ENCODE assay signal across 12 mouse cellular contexts in the genomic region with DNA sequence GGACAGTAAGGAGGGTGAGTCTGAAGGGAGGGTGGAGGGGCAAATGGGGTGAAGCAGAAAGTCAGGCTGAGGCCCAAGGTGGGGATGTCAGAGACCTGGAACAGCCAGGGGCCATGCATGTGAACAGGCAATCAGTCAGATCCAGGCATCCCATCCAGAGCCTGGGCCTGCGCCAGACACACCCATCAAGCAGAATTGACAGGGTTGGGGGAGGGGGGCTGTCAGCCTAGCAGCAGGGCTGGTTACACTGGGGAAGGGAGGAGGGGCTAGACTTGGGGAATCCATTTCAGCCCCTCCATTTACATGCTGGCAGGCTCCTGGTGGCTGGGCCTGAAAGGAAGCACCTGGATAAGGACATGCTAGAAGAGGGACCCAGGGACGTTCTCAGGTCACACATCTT. TPM values are rescaled to one million over a fixed set of nuclear protein-coding genes. Genes with fewer than 3 reads are reported as not detected.
DNase-seq lines count a peak whose midpoint lies in the region; ATAC-seq and TF ChIP-seq lines count a peak whose summit lies in the region.
"Had no signal": no experiment of that assay in that cellular context is flagged by ENCODE, and none has a peak within 500 bp of the region (broad histone marks: within the 10 kb centered on the region; RNA-seq: fewer than 3 reads in every experiment).

No protein-coding gene starts in this region.

- ATAC-seq in lung, embryonic 14.5 days (ENCODE audit: insufficient read depth), result peak; percentile 36; the same call in 1 of the 2 replicates
- peak; percentile 65 for ATAC-seq in hindbrain, embryonic 11.5 days (ENCODE audit: low FRiP score)

- 26% methylated on average over 2 of the region's 2 CpGs for WGBS in lung, embryonic 14.5 days
- WGBS in hindbrain, embryonic 11.5 days, result 19% methylated on average over 2 of the region's 2 CpGs

- peak; percentile 39 for TF ChIP-seq POLR2A in myocyte (IDR thresholded peaks at IDR 0.05; ENCODE audit: insufficient read length, low read depth)

- no peaks in the 10 kb centered on the region for H3K9me3 ChIP-seq in lung, embryonic 14.5 days (ENCODE audit: low read depth, low read length)
- H3K9me3 ChIP-seq in hindbrain, embryonic 11.5 days (ENCODE audit: control insufficient read depth, low read length), result no peaks in the 10 kb centered on the region

- H3K27me3 ChIP-seq in lung, embryonic 14.5 days (ENCODE audit: insufficient read depth, low read length), result no peaks in the 10 kb centered on the region
- H3K27me3 ChIP-seq in hindbrain, embryonic 11.5 days (ENCODE audit: control insufficient read depth, insufficient read depth, low read length), result no peaks in the 10 kb centered on the region
- no peaks in the 10 kb centered on the region for H3K27me3 ChIP-seq in myocyte (ENCODE audit: control insufficient read depth, insufficient read depth, insufficient read length)

- no peak overlapping the region for H3K4me2 ChIP-seq in lung, embryonic 14.5 days
- no peak overlapping the region for H3K4me2 ChIP-seq in hindbrain, embryonic 11.5 days (replicated peaks; ENCODE audit: low read depth, low read length)
- H3K4me2 ChIP-seq in myocyte (ENCODE audit: low read depth), result no peak overlapping the region

- no peaks in the 10 kb centered on the region for H3K36me3 ChIP-seq in lung, embryonic 14.5 days (ENCODE audit: insufficient read depth)
- H3K36me3 ChIP-seq in hindbrain, embryonic 11.5 days (ENCODE audit: control insufficient read depth, insufficient read depth, low read length), result no peaks in the 10 kb centered on the region
- H3K36me3 ChIP-seq in myocyte (ENCODE audit: control insufficient read depth, insufficient read depth), result peaks cover 13% of the 10 kb centered on the region

- H3ac ChIP-seq in myocyte (ENCODE audit: control insufficient read depth, insufficient read length), result no peak overlapping the region

- H3K79me2 ChIP-seq in myocyte (ENCODE audit: control insufficient read depth, insufficient read depth), result peaks cover 5% of the 10 kb centered on the region

- peaks cover 29% of the 10 kb centered on the region for H3K4me1 ChIP-seq in lung, embryonic 14.5 days (ENCODE audit: insufficient read depth)
- peaks cover 17% of the 10 kb centered on the region for H3K4me1 ChIP-seq in hindbrain, embryonic 11.5 days (replicated peaks; ENCODE audit: control insufficient read depth, insufficient read depth, low read length)

- no peak overlapping the region for H3K4me3 ChIP-seq in lung, embryonic 14.5 days (ENCODE audit: low read depth, low read length)
- H3K4me3 ChIP-seq in hindbrain, embryonic 11.5 days (ENCODE audit: low read depth, low read length), result no peak overlapping the region
- H3K4me3 ChIP-seq in myocyte, result no peak overlapping the region

- no peak for DNase-seq in lung, embryonic 14.5 days
- DNase-seq in lung, postnatal 4 days, result no peak
- DNase-seq in embryo, embryonic 9.5 days (ENCODE audit: extremely low spot score), result peak; percentile 44
- peak; percentile 54 for DNase-seq in hindbrain, embryonic 11.5 days (ENCODE audit: low spot score)
- DNase-seq in left cerebral cortex, adult 18-20 months (ENCODE audit: low spot score in 2 of 2), result no peak
- no peak for DNase-seq in urinary bladder, adult 18-20 months (ENCODE audit: low spot score in 2 of 2)
- no peak for DNase-seq in left cerebral cortex, postnatal 25 days (ENCODE audit: low spot score in 2 of 2)
- DNase-seq: gastrocnemius, postnatal 25 days; kidney, adult 2 months had no signal

- TF ChIP-seq CTCF in lung, embryonic 14.5 days (IDR thresholded peaks at IDR 0.05; ENCODE audit: low read depth), result no peak

- H3K27ac ChIP-seq in lung, embryonic 14.5 days (ENCODE audit: low read depth), result no peak overlapping the region
- no peak overlapping the region; the same call in 1 of the 2 replicates for H3K27ac ChIP-seq in hindbrain, embryonic 11.5 days (ENCODE audit: low read depth, low read length)
- H3K27ac ChIP-seq: liver, embryonic 14.5 days had no signal

- H3K9ac ChIP-seq in lung, embryonic 14.5 days, result 0 out of 2 replicates have a peak overlapping the region, but pooled peaks have one; percentile 14
- no peak overlapping the region for H3K9ac ChIP-seq in hindbrain, embryonic 11.5 days (ENCODE audit: low read depth, low read length)
- H3K9ac ChIP-seq: liver, embryonic 14.5 days had no signal

- intact Hi-C loops in left cerebral cortex, postnatal 25 days (cut with DNase I), result no loop called here

TF ChIP-seq in myocyte, 11 proteins besides CTCF, POLR2A, EP300 and RAD21:
- TF ChIP-seq USF1 (IDR thresholded peaks at IDR 0.05; ENCODE audit: low read depth) (no peak), POLR2AphosphoS2 (IDR thresholded peaks at IDR 0.05; ENCODE audit: insufficient read length, low read depth) (peak; percentile 58)

RNA-seq across cellular contexts. Expression of gene Tnnt3, which starts 7.3 kb away (rescaled TPM):
- 1.5 and 2.5 TPM in 2 replicates for polyA plus RNA-seq in lung, embryonic 14.5 days (2014; fragmentation: Nextera tagmentation; extraction: Ambion mirVana)
- polyA plus RNA-seq in hindbrain, embryonic 11.5 days (2014; fragmentation: Nextera tagmentation; extraction: Ambion mirVana), result 1.7 and 1.9 TPM in 2 replicates
- polyA plus RNA-seq in myocyte (2012; fragmentation: generic; extraction: Trizol), result 2,107 TPM
- not detected for total RNA-seq in left cerebral cortex, adult 18-20 months (2021)
- total RNA-seq in left cerebral cortex, postnatal 25 days (2021), result not detected
- total RNA-seq: MEL had no signal

RNA-seq across cellular contexts. Expression of gene Mrpl23, which starts 26.5 kb away (rescaled TPM):
- 20.3 and 31.0 TPM in 2 replicates for polyA plus RNA-seq in lung, embryonic 14.5 days (2014; fragmentation: Nextera tagmentation; extraction: Ambion mirVana)
- 13.5 and 13.9 TPM in 2 replicates for polyA plus RNA-seq in hindbrain, embryonic 11.5 days (2014; fragmentation: Nextera tagmentation; extraction: Ambion mirVana)
- polyA plus RNA-seq in myocyte (2012; fragmentation: generic; extraction: Trizol), result 73.3 TPM
- 1 to 10 TPM; 3.1 to 5.9 TPM for total RNA-seq in left cerebral cortex, adult 18-20 months (2021)
- 1 to 10 TPM; 3.3 to 6.9 TPM for total RNA-seq in left cerebral cortex, postnatal 25 days (2021)

RNA-seq across cellular contexts. Expression of gene Lsp1, which starts 45.3 kb away (rescaled TPM):
- polyA plus RNA-seq in lung, embryonic 14.5 days (2014; fragmentation: Nextera tagmentation; extraction: Ambion mirVana), result 98.0 and 99.6 TPM in 2 replicates
- 16.1 and 18.7 TPM in 2 replicates for polyA plus RNA-seq in hindbrain, embryonic 11.5 days (2014; fragmentation: Nextera tagmentation; extraction: Ambion mirVana)
- 298 TPM for polyA plus RNA-seq in myocyte (2012; fragmentation: generic; extraction: Trizol)
- total RNA-seq in left cerebral cortex, adult 18-20 months (2021), result 1 to 10 TPM; 4.2 to 5.7 TPM
- total RNA-seq in left cerebral cortex, postnatal 25 days (2021), result 1 to 10 TPM; 5.2 to 5.4 TPM
- total RNA-seq: MEL had no signal

Comparison
In these comparisons a context has a peak if more than half of its experiments do, and no peak if none do; other contexts are left out.
1. DNase-seq: peak in embryo, embryonic 9.5 days (single experiment) and hindbrain, embryonic 11.5 days (single experiment); none in lung, embryonic 14.5 days (single experiment), lung, postnatal 4 days (0 of 2), left cerebral cortex, adult 18-20 months (0 of 2), urinary bladder, adult 18-20 months (0 of 2) and left cerebral cortex, postnatal 25 days (0 of 2).
2. RNA of gene Tnnt3, which starts 7.3 kb away (polyA plus RNA-seq): 2,107 TPM in myocyte (single experiment); 1.7 to 1.9 TPM in hindbrain, embryonic 11.5 days and 1.5 to 2.5 TPM in lung, embryonic 14.5 days; every median in the first group is over 100 times any median in the second.